Comparison of ENCODE assay signal across 18 mouse cellular contexts in genomic region chrX:59034969-59035368, GRCm38 (mm10).
"Had no signal": no experiment of that assay in that cellular context is flagged by ENCODE, and none has a peak within 500 bp of the region (broad histone marks: within the 10 kb centered on the region; RNA-seq: fewer than 3 reads in every experiment).

No protein-coding gene starts in this region.

- DNase-seq: gastrocnemius, adult 2 months; gastrocnemius, postnatal 14 days; gastrocnemius, postnatal 36 days; heart, adult 11 months; heart, adult 2 months; heart, postnatal 14 days; heart, postnatal 36 days; kidney, adult 18-20 months; kidney, adult 8-10 months; kidney, postnatal 10 days; kidney, postnatal 25 days; kidney, postnatal 4 days; liver; liver, embryonic 13.5 days had no signal

- ATAC-seq: hindbrain, embryonic 16.5 days; inflammation-experienced regulatory T-cells, adult 6 months; intestine, embryonic 15.5 days; intestine, postnatal 0 days had no signal
